Mouse (Mus musculus): ENCODE results near the gene Nr2f2.

GRCm38 (mm10) chr7:70333851-70334250 lies 32.7 kb downstream of the Nr2f2 start:
- TF ChIP-seq CTCF (IDR thresholded peaks at IDR 0.05; ENCODE audit: control insufficient read depth, insufficient read depth, insufficient read length) (no peak), MAX (IDR thresholded peaks at IDR 0.05) (no peak), USF1 (IDR thresholded peaks at IDR 0.05; ENCODE audit: low read depth) (no peak), FOSL1 (IDR thresholded peaks at IDR 0.05; ENCODE audit: insufficient read depth, low read length, poor library complexity, severe bottlenecking) (no peak), CEBPB (IDR thresholded peaks at IDR 0.05; ENCODE audit: low read depth) (no peak), MYOD1 (IDR thresholded peaks at IDR 0.05; ENCODE audit: control insufficient read depth, insufficient read length, low read depth) (no peak)

All from C2C12 (cell line).